Mouse (Mus musculus) CD4-positive, CD25-positive, alpha-beta regulatory T cell, adult 2 months (primary cell): ENCODE data around the gene Gm20479.

Experiments used
- DNase-seq: peaks from one replicate; pipeline ENCODE4 v3.0.0-alpha.2; 2012; ENCODE audit warnings: low read depth, low spot score

The Gm20479 gene

GRCm38 (mm10) chr7:27356861-27357594, at the start of gene Gm20479:
Gene Gm20479, minus strand, starts transcription at chr7:27357419.
- no peak for DNase-seq

- DNase-seq, result peak; percentile 32
Measured at GRCm38 (mm10) chr7:27406481-27406880, 49.3 kb upstream of the Gm20479 start.

GRCm38 (mm10) chr7:27404203-27404942, 47.2 kb upstream of the Gm20479 start:
- DNase-seq, result no peak

- DNase-seq, result peak; percentile 77
Measured at GRCm38 (mm10) chr7:27402675-27403074, 45.5 kb upstream of the Gm20479 start.

- no peak for DNase-seq
Measured at GRCm38 (mm10) chr7:27400545-27400944, 43.3 kb upstream of the Gm20479 start.

- peak; percentile 83 for DNase-seq
Measured at GRCm38 (mm10) chr7:27397048-27397949, 40.1 kb upstream of the Gm20479 start.

GRCm38 (mm10) chr7:27396184-27397047, 39.2 kb upstream of the Gm20479 start:
- peak; percentile 32 for DNase-seq

- no peak for DNase-seq
Measured at GRCm38 (mm10) chr7:27395521-27396183, 38.4 kb upstream of the Gm20479 start.

GRCm38 (mm10) chr7:27391416-27391815, 34.2 kb upstream of the Gm20479 start:
- DNase-seq, result no peak

GRCm38 (mm10) chr7:27389213-27389612, 32.0 kb upstream of the Gm20479 start:
- no peak for DNase-seq

GRCm38 (mm10) chr7:27384731-27385130, 27.5 kb upstream of the Gm20479 start:
- peak; percentile 84 for DNase-seq

- no peak for DNase-seq
Measured at GRCm38 (mm10) chr7:27384134-27384533, 26.9 kb upstream of the Gm20479 start.

GRCm38 (mm10) chr7:27383233-27383632, 26.0 kb upstream of the Gm20479 start:
- no peak for DNase-seq

GRCm38 (mm10) chr7:27381560-27381959, 24.3 kb upstream of the Gm20479 start:
- no peak for DNase-seq

GRCm38 (mm10) chr7:27381009-27381408, 23.8 kb upstream of the Gm20479 start:
- no peak for DNase-seq

GRCm38 (mm10) chr7:27379836-27380235, 22.6 kb upstream of the Gm20479 start:
- DNase-seq, result no peak

GRCm38 (mm10) chr7:27378431-27378830, 21.2 kb upstream of the Gm20479 start:
- DNase-seq, result peak; percentile 54

- DNase-seq, result no peak
Measured at GRCm38 (mm10) chr7:27375274-27375673, 18.1 kb upstream of the Gm20479 start.

GRCm38 (mm10) chr7:27371715-27372462, 14.7 kb upstream of the Gm20479 start:
- no peak for DNase-seq

- DNase-seq, result no peak
Measured at GRCm38 (mm10) chr7:27369111-27369510, 11.9 kb upstream of the Gm20479 start.
